Mouse (Mus musculus) CD4-positive, CD25-positive, alpha-beta regulatory T cell, adult 4 months (primary cell): ENCODE measurements around the gene Rac1. TPM values are rescaled to one million over a fixed set of nuclear protein-coding genes. Genes with fewer than 3 reads are reported as not detected.

Experiments
- polyA plus RNA-seq, 2 experiments: library from polyadenylated mRNA; unstranded; fragments of 100-300 nt; shearing (Covaris generic); gene quantifications; one replicate each; pipeline ENCODE4 v1.2.1; 2017

The Rac1 gene
- polyA plus RNA-seq, 2 experiments from 2014 or later, result 51.5 to 66.6 TPM

Other genes starting within 250 kb of the Rac1 start
- gene Zfp853, start 234.4 kb downstream of the Rac1 start, polyA plus RNA-seq, result not detected
- gene E130309D02Rik, start 212.7 kb downstream of the Rac1 start, polyA plus RNA-seq, result 1 to 10 TPM; 5.1 to 7.5 TPM
- gene Zdhhc4, start 198.8 kb downstream of the Rac1 start, polyA plus RNA-seq, result 100 to 1,000 TPM in 1 of 2 experiments, 10 to 100 TPM in 1; 54.0 to 104 TPM
- gene Grid2ip, start 170.7 kb downstream of the Rac1 start, polyA plus RNA-seq, result not detected
- 10 to 100 TPM; 74.8 to 77.4 TPM for gene Kdelr2, start 124.2 kb downstream of the Rac1 start, polyA plus RNA-seq
- 10 to 100 TPM; 11.5 to 13.7 TPM for gene Daglb, start 63.5 kb downstream of the Rac1 start, polyA plus RNA-seq
- gene Cyth3, start 94.4 kb upstream of the Rac1 start, polyA plus RNA-seq, result 10 to 100 TPM; 40.6 to 59.7 TPM
- 10 to 100 TPM; 10.6 to 10.7 TPM for gene Usp42, start 204.2 kb upstream of the Rac1 start, polyA plus RNA-seq